ENCODE assay signal across 21 mouse cellular contexts in the genomic region with DNA sequence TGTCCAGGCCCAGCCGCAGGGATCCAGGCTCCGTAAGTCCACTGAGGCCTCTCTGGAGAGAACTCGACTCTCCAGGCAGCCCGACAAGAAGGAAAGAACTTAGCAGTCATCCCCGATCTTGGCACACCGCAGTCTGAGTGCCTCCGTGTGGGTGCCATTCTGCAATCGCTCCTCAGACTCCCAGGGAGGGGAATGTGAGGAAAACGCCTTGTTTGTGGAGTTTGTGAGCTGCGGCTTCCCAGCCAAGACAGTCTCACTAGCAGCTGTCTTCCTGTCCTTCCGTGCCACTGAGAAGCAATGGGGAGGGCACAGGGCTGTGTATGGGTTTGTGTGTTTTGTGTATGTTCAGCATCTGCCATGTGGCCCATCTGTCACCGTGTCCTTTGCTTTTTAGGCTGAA. TPM values are rescaled to one million over a fixed set of nuclear protein-coding genes. Genes with fewer than 3 reads are reported as not detected.
A peak's percentile ranks its signal among the peaks of the same experiment; 100 is the strongest.
DNase-seq lines count a peak whose midpoint lies in the region; ATAC-seq lines count a peak whose summit lies in the region.
"Had no signal": no experiment of that assay in that cellular context is flagged by ENCODE, and none has a peak within 500 bp of the region (broad histone marks: within the 10 kb centered on the region; RNA-seq: fewer than 3 reads in every experiment).

No protein-coding gene starts in this region.

- 0 out of 2 replicates have a peak, but pooled peaks cover 5% of the 10 kb centered on the region for H3K36me3 ChIP-seq in hindbrain, embryonic 16.5 days (ENCODE audit: control insufficient read depth, insufficient read depth, low read length)
- H3K36me3 ChIP-seq in hindbrain, embryonic 13.5 days = peaks cover 52% of the 10 kb centered on the region
- H3K36me3 ChIP-seq: heart, embryonic 13.5 days; lung, embryonic 15.5 days had no signal

- peak; percentile 45 to 50 for DNase-seq in right cerebral cortex, adult 2 months (ENCODE audit: low spot score in 2 of 2)
- DNase-seq in right cerebral cortex, postnatal 4 days = no peak
- DNase-seq in frontal cortex, postnatal 36 days (ENCODE audit: low spot score in 2 of 2) = peak; percentile 51 to 65
- DNase-seq in telencephalon, adult 2 months (ENCODE audit: low read depth, low spot score) = peak; percentile 65
- DNase-seq in gastrocnemius, postnatal 10 days = no peak
- no peak for DNase-seq in embryo, embryonic 9.5 days (ENCODE audit: extremely low spot score)
- DNase-seq: adrenal gland, adult 2 months; cerebellum, postnatal 10 days; gastrocnemius, postnatal 14 days; heart, adult 18-20 months; kidney, adult 8-10 months; kidney, postnatal 36 days; lung, postnatal 4 days had no signal

- H3K27me3 ChIP-seq in hindbrain, embryonic 16.5 days (replicated peaks; ENCODE audit: control insufficient read depth, insufficient read depth, low read length) = no peaks in the 10 kb centered on the region
- H3K27me3 ChIP-seq in hindbrain, embryonic 13.5 days = no peaks in the 10 kb centered on the region
- H3K27me3 ChIP-seq: heart, embryonic 13.5 days; lung, embryonic 15.5 days; neural tube, embryonic 15.5 days had no signal

- WGBS in hindbrain, embryonic 16.5 days = 67% methylated on average over 12 of the region's 12 CpGs
- 78% methylated on average over 12 of the region's 12 CpGs for WGBS in hindbrain, embryonic 13.5 days

- H3K4me3 ChIP-seq in hindbrain, embryonic 16.5 days (ENCODE audit: low read length) = no peak overlapping the region
- H3K4me3 ChIP-seq in hindbrain, embryonic 13.5 days = no peak overlapping the region
- H3K4me3 ChIP-seq: heart, embryonic 13.5 days; lung, embryonic 15.5 days; neural tube, embryonic 15.5 days had no signal

- no peaks in the 10 kb centered on the region for H3K9me3 ChIP-seq in hindbrain, embryonic 16.5 days (ENCODE audit: control insufficient read depth, low read length)
- H3K9me3 ChIP-seq in hindbrain, embryonic 13.5 days = no peaks in the 10 kb centered on the region
- H3K9me3 ChIP-seq: heart, embryonic 13.5 days; lung, embryonic 15.5 days; neural tube, embryonic 15.5 days had no signal

- no peak overlapping the region for H3K27ac ChIP-seq in hindbrain, embryonic 16.5 days (ENCODE audit: low read depth, low read length)
- H3K27ac ChIP-seq in hindbrain, embryonic 13.5 days = no peak overlapping the region
- H3K27ac ChIP-seq: heart, embryonic 13.5 days; liver, embryonic 14.5 days; lung, embryonic 15.5 days; neural tube, embryonic 15.5 days had no signal

- no peaks in the 10 kb centered on the region for H3K4me1 ChIP-seq in hindbrain, embryonic 16.5 days (ENCODE audit: control insufficient read depth, insufficient read depth, low read depth, low read length)
- H3K4me1 ChIP-seq in hindbrain, embryonic 13.5 days (replicated peaks) = peaks cover 4% of the 10 kb centered on the region
- H3K4me1 ChIP-seq: heart, embryonic 13.5 days; lung, embryonic 15.5 days; neural tube, embryonic 15.5 days had no signal

- ATAC-seq in hindbrain, embryonic 16.5 days = 0 out of 2 replicates have a peak, but pooled peaks have one; percentile 11
- ATAC-seq in hindbrain, embryonic 13.5 days (ENCODE audit: low FRiP score) = no peak
- ATAC-seq: inflammation-experienced regulatory T-cells, adult 6 months; midbrain, embryonic 16.5 days had no signal

- H3K4me2 ChIP-seq in hindbrain, embryonic 16.5 days (ENCODE audit: low read length) = no peak overlapping the region
- H3K4me2 ChIP-seq in hindbrain, embryonic 13.5 days = no peak overlapping the region
- H3K4me2 ChIP-seq: heart, embryonic 13.5 days; lung, embryonic 15.5 days; neural tube, embryonic 15.5 days had no signal

- no peak overlapping the region for H3K9ac ChIP-seq in hindbrain, embryonic 16.5 days (ENCODE audit: low read depth, low read length)
- H3K9ac ChIP-seq in hindbrain, embryonic 13.5 days = no peak overlapping the region
- H3K9ac ChIP-seq: heart, embryonic 13.5 days; liver, embryonic 14.5 days; lung, embryonic 15.5 days; neural tube, embryonic 15.5 days had no signal

RNA-seq across cellular contexts. Expression of a gene that starts 36.6 kb away (rescaled TPM):
- polyA plus RNA-seq in hindbrain, embryonic 16.5 days (2015; fragmentation: Nextera tagmentation; extraction: Ambion mirVana) = 30.3 and 34.4 TPM in 2 replicates
- polyA plus RNA-seq in hindbrain, embryonic 13.5 days (2015; fragmentation: Nextera tagmentation; extraction: Ambion mirVana) = 36.7 and 37.8 TPM in 2 replicates
- total RNA-seq in gastrocnemius, postnatal 10 days (2021) = 1 to 10 TPM; 4.7 to 5.8 TPM
- polyA plus RNA-seq: inflammation-experienced regulatory T-cells, adult 6 months had no signal

Comparison
In these comparisons a context has a peak if more than half of its experiments do, and no peak if none do; other contexts are left out.
1. DNase-seq: peak in right cerebral cortex, adult 2 months (2 of 2), frontal cortex, postnatal 36 days (2 of 2) and telencephalon, adult 2 months (single experiment); none in right cerebral cortex, postnatal 4 days (single experiment), gastrocnemius, postnatal 10 days (single experiment) and embryo, embryonic 9.5 days (single experiment).